ENCODE assay signal across 7 mouse cellular contexts in the genomic region with DNA sequence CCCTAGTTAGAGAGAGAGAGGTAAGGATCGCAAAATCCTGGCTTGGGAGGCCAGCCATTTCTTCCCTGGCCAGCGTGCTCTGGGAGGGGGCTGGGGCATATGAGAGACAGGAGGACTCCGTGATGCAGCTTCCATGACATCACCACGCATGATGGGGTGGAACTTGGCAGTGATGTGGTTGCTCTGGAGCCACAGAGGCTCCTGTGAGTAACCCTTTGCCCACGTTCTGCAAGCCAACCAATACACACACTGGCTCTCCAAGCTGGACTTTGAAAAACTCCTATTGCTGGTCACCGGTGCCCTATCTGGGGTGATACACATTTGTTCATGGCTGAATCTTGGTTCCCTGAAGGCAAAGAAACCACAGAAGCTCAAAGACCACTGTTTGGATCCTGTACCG.
"Had no signal": no experiment of that assay in that cellular context is flagged by ENCODE, and none has a peak within 500 bp of the region (broad histone marks: within the 10 kb centered on the region; RNA-seq: fewer than 3 reads in every experiment).

No protein-coding gene starts in this region.

- H3K9me3 ChIP-seq: kidney, embryonic 15.5 days; liver, embryonic 13.5 days; midbrain, embryonic 12.5 days had no signal

- H3K4me2 ChIP-seq: kidney, embryonic 15.5 days; liver, embryonic 13.5 days; midbrain, embryonic 12.5 days had no signal

- H3K4me3 ChIP-seq: kidney, embryonic 15.5 days; liver, embryonic 13.5 days; midbrain, embryonic 12.5 days had no signal

- H3K9ac ChIP-seq: kidney, embryonic 15.5 days; liver, embryonic 13.5 days; midbrain, embryonic 12.5 days had no signal

- DNase-seq: kidney, postnatal 36 days; layer of hippocampus, adult 9-11 months; layer of hippocampus, postnatal 36 days; liver, embryonic 13.5 days; right cerebral cortex, postnatal 14 days had no signal

- H3K27me3 ChIP-seq: kidney, embryonic 15.5 days; liver, embryonic 13.5 days; midbrain, embryonic 12.5 days had no signal

- H3K36me3 ChIP-seq: midbrain, embryonic 12.5 days had no signal

- H3K27ac ChIP-seq: kidney, embryonic 15.5 days; liver, embryonic 13.5 days; midbrain, embryonic 12.5 days had no signal
